Mouse (Mus musculus) mature B cell (primary cell): ENCODE measurements around the gene Ror1.

Experiments used
- in situ Hi-C: fragments of 300-500 bp; cut with MboI; formaldehyde crosslinking; loops from 2 replicates; pipeline ENCODE4 v1.14.3; 2019

The Ror1 gene

DNA sequence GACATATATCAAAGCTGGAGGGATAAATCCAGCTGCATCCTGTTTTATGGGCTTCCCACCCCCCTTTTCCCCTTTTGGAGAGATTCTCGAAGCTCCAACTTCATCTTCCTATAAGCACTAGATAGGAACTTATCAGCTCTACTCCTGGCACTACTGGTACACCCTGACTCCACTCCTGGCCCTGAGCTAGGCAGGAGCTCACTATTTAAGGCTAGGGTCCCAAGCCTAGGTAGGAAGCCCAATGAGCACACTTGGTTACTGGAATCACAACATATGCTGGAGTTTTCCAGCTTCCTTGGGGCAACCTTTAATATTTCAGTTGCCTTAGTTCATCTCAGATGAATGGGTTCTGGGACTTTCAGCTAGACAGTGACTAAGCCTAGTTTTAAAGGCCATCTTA is 156.5 kb downstream of the Ror1 start:
- in situ Hi-C loops, result no loop called here

DNA sequence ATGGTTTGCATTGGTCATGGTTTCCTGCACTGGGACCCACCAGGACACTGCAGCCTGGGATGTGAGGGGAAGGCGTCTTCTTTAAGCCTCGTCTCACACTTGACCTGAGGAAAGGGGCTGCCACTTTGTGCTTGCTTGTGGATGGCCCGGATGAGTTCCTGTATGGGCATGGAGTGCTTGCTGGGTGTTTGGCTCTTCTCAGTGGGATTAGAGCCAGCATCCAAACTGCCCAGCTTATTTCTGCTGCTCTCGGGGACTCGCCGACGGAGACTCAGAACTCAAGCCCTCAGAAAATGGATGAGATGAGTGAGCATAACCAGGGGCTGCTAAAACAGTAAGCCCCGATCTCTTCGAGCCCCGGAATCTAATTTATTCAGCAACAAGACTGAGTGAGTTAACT is 157.1 kb downstream of the Ror1 start:
- in situ Hi-C loops, result no loop called here

GRCm38 (mm10) chr4:100253401-100253800 is 157.8 kb downstream of the Ror1 start:
- in situ Hi-C loops, result no loop called here

- in situ Hi-C loops, result no loop called here
These were observed 158.2 kb downstream of the Ror1 start for GRCm38 (mm10) chr4:100253831-100254230.

DNA sequence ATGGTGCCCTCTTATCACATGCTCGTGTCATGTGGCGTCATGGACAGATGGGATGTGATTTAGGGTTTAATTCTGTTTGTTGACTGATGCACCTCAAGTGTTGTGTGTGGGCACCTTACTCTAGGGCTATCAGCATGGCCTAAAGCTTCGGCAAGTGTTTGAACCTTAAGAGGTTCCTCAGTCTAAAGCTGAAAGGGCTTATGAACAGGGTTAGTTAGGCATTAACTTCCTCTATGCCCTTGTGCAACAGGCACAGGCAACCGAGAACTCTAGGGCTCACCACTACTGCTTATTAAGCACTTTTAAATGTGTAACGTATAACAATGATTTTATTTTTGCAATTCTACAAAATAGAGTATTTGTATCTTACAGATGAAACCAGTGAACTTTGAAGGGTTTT is 162.9 kb downstream of the Ror1 start:
- in situ Hi-C loops, result no loop called here

DNA sequence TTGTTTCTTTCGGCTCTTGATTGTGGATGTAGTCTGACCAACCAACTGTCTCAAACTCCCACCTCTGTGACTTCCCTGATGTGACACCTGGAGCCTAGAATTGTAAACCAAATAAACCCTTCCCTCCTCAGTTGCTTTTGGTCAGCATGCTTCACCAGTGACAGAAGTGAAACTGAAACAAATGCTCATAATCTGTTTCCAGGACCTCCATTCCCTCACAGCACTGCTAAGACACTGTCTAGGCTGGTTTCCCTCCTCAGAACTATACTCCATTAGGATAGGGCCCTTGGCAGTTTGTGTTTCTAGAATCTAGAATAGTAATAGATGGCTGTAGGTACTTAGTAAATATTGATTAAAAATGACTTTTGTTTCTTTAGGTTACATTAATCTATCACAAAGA is 168.3 kb downstream of the Ror1 start:
- in situ Hi-C loops, result no loop called here

GRCm38 (mm10) chr4:100271059-100271735 is 175.6 kb downstream of the Ror1 start:
- in situ Hi-C loops, result no loop called here

- in situ Hi-C loops, result no loop called here
These were observed 176.1 kb downstream of the Ror1 start for GRCm38 (mm10) chr4:100271736-100272127.

GRCm38 (mm10) chr4:100273356-100273755 is 177.8 kb downstream of the Ror1 start:
- in situ Hi-C loops, result no loop called here

GRCm38 (mm10) chr4:100273807-100274480 is 178.4 kb downstream of the Ror1 start:
- in situ Hi-C loops, result no loop called here

- in situ Hi-C loops, result no loop called here
These were observed 180.9 kb downstream of the Ror1 start for GRCm38 (mm10) chr4:100276482-100276881.

- in situ Hi-C loops, result no loop called here
These were observed 181.4 kb downstream of the Ror1 start for GRCm38 (mm10) chr4:100276970-100277369.

- in situ Hi-C loops, result no loop called here
These were observed 187.7 kb downstream of the Ror1 start for GRCm38 (mm10) chr4:100283171-100283880.

DNA sequence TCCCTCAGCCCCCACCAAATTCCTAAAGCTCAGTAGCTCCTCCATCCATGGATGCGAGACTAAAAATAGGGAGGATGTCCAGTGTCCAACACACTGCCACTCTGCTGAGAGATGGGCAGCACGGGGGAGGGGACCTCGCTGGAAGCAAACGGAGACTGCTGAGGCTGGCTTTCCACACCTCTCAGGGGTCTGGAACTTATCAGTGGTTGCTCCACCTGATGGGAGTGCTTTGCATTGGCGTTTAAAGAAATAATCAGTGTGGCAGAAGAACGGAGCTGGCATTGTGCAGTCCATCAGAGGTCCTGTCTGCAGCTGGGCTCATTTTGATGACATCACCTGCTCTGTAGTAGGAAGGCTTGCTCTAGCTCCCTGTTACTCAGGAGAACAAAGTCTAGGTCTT is 188.9 kb downstream of the Ror1 start:
- in situ Hi-C loops, result no loop called here

GRCm38 (mm10) chr4:100286111-100286541 is 190.5 kb downstream of the Ror1 start:
- in situ Hi-C loops, result no loop called here

- in situ Hi-C loops, result no loop called here
These were observed 191.2 kb downstream of the Ror1 start for GRCm38 (mm10) chr4:100286800-100287199.

DNA sequence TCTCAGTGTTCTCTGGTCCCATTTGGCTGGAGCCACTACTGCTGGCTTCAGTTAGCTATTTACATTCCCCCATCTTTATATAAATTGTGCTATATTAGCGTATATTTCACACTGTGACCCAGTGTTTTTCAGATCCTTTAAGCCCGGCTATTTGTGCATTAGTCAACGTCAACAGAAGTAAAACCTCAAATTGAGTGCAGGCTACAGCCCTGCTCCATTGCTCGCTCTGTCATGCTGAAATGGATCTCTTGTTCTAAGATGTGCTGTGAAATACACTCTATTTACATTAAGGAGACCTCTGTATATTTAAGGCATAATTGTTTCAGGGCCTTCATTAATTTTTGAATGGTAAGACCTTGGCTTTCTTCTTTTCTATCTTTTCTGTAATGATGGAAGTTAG is 192.2 kb downstream of the Ror1 start:
- in situ Hi-C loops, result no loop called here

GRCm38 (mm10) chr4:100291015-100291651 is 195.5 kb downstream of the Ror1 start:
- in situ Hi-C loops, result no loop called here

GRCm38 (mm10) chr4:100297678-100298077 is 202.1 kb downstream of the Ror1 start:
- in situ Hi-C loops, result no loop called here

DNA sequence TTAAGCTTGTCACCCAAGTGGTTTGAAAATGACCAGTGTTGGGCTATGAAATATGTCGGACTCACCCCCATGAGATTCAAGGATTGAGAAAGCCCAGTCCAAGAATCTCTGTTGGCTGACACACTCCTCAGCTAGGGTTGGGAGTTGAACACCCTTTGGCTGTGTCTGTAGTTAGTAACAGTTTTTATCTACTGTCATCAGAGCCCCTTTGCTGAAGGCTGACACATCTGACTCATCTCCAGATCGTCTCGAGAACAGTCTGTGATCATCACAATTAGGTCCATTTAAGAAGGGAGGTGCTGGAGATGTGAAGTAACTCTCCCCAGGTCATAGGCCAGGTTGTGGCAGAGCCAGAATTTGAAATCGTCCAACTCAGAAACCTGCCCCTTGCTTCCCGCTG is 203.0 kb downstream of the Ror1 start:
- in situ Hi-C loops, result no loop called here

DNA sequence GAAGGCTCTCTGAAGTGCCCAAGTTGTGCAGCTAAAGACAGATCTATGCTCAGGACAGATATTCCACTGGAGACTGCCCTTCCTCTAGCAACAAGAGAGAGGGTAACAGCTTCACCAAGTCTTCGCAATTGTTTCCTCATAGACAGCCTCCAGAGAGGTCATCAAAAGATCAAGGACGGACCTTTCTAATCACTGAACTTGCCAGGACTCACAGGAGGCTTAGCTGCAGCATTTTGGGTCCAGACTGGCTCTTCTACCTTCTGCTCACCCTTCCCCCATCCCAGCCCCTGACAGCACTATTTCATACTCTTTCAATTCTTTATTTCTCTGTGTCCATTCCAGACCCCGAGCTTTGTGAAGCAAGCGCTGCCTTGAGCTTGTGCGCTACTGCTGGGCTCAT is 204.6 kb downstream of the Ror1 start:
- in situ Hi-C loops, result no loop called here

DNA sequence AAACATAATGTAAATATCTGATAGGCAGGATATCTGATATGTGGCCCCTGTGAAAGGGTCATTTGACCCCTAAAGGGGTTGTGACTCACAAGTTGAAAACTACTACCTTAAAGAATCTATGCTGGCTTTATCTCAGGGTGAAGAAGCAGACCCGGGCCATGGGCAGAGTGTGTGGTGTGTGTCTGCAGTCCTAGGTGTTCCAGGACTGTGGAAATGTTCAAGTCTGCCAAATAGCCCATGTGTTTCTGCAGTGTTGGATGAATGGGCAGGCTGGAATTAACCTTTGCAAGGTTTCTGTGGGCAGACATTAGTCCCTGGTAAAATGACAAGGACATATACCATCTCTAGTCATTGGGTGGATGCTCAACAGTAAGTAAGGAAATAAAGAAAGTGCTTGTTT is 205.8 kb downstream of the Ror1 start:
- in situ Hi-C loops, result no loop called here

GRCm38 (mm10) chr4:100307365-100307764 is 211.8 kb downstream of the Ror1 start:
- in situ Hi-C loops, result no loop called here
